Mouse (Mus musculus) B cell, adult 2 months (primary cell): ENCODE results near the gene Opa1.
A peak's percentile ranks its signal among the peaks of the same experiment; 100 is the strongest.

ENCODE experiments used
- DNase-seq, 2 experiments: peaks; one replicate each; pipeline ENCODE4 v3.0.0; 2022

Gene Opa1

GRCm38 (mm10) chr16:29656901-29657300, 77.8 kb downstream of the Opa1 start:
- DNase-seq, result no peak

- DNase-seq, result peak; percentile 26 to 33
Observed at GRCm38 (mm10) chr16:29657650-29658548, 78.8 kb downstream of the Opa1 start.

DNA sequence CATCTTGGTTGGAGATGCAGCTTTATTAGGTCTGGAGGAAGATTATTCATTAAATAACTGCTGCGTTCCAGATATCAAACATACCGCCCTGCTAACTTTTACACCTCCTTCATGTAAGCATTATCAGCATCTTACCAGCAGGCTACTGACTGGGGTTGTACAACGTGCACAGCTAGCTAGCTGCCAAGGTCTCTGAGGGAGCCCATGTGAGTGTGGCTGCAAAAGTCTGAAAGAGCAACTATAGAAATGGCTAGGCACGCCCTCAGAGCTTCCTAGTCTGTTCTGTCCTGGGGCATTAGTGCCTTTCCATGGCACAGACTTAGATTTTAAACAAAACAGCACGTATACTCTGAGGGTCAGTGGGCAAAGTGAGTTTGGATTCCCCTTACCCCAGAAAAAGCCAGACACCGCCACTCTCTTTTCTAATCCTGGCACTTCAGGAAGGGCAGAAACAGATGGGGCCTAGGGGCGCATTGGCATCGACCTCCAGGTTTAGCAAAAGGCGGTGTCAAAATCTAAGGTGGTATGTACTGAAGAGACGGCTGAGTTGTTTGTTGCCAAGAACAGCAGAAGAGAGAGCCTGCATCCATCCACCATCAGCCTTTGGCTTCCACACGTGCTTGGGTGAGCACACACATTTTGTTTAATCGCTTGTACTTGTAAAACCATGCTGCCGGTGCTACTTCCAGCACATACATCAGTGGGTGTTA, 80.1 kb downstream of the Opa1 start:
- DNase-seq, result no peak

- DNase-seq, result no peak
Observed at GRCm38 (mm10) chr16:29663042-29663758, 84.1 kb downstream of the Opa1 start.

GRCm38 (mm10) chr16:29664392-29664791, 85.3 kb downstream of the Opa1 start:
- no peak for DNase-seq

GRCm38 (mm10) chr16:29666991-29667701, 88.0 kb downstream of the Opa1 start:
- no peak for DNase-seq

GRCm38 (mm10) chr16:29667702-29668061, 88.5 kb downstream of the Opa1 start:
- DNase-seq, result no peak

DNA sequence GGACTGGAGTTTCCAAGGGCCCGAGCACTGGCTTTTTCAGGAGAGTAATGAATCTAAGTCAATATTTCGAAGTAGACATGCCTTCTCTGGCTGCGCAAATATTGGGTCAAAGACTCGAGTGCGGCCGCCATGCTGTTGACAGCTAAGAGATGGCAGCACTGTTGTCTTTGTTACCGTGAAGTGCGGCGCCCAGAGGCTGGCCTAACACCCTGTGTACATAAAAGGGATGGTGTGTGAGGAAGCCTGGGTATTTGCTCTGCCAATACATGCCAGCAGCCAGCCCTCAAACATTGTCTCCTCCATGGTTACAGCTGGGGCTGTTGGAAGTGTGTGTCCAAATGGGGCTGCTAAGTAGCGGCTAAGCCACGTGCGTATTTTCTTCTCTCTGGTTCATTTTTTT, 89.3 kb downstream of the Opa1 start:
- DNase-seq, result no peak

DNA sequence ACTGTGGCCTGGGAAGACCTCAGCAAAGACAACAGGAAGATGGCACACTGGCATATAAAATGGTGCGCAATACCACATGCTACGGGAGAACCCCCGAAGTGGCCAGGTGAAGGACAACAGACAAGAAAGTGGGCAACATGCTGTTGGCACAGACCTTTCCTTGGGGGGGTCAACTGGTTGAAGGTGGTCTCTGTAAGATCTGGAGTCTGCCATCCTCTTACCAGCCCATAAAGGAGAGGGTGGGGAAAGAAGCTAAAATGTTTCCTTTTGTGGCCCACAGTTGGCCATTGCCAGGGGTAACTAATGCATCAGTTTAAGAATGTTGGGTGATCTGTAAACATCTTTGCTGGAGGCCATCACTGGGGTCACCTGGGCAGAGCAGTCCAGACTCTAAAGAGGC, 91.7 kb downstream of the Opa1 start:
- no peak for DNase-seq

- no peak for DNase-seq
Observed at GRCm38 (mm10) chr16:29673230-29673629, 94.1 kb downstream of the Opa1 start.

DNA sequence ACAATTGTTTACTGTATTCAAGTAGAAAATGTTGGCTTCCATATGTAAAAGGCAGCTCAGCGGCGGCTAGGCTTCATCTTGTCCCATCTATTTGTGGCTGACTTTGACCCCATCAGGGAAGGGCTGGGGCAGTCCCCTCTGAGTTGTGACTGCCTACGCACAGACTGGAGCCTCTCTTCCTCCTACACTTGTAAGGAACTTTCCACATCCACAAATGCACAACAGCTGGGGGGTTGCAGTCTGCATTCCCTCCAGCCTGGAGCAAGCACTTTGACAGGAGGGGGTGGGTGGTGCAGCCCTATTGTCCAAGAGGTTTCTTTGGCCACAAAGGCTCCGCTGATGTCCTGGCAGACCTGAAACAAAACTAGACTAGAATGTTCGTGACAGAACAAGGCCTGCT, 100.5 kb downstream of the Opa1 start:
- DNase-seq, result no peak

GRCm38 (mm10) chr16:29680548-29681175, 101.5 kb downstream of the Opa1 start:
- no peak for DNase-seq

DNA sequence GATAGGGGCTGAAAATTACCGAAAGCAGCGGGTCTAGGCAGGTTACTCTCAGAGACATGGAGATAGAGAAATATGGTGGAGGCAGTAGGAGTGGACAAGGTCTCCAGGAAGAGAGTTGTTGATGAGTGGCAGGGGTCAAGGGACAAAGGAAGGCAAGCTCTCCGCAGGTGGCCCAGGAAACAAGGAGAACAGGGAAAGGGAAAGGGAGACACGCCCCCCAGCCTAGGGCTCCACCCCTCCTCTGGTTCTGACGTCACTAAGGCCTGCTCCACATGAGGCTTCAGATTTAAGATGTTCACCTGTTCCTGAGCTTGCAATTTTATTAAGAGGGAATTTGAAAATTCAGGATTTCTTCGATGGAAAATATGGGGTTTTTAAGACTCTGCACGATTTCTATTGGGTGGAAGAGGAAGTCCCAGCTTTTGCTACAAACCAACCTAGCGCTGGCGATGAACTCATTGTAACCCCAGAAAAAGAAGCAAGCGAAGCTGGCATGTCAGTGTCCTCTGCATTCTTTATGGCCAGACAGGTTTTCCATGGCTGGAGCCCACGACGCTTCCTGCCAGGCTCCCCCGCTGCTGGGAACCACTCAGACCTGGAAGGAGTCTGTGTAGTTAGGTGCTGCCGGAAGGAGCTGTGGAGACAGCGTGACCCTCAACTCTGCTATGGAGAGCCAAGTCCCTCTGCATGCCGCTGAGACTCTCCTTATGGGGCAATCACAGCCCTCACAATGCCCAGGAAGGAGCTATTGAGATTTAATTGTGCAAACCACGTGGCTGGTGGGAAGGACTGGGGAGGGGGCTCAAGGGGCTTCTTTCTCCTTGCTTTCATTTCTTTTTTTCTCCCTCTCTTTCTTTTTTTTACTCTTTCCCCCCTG, 103.7 kb downstream of the Opa1 start:
- DNase-seq, result no peak

- no peak for DNase-seq
Observed at GRCm38 (mm10) chr16:29683563-29683962, 104.4 kb downstream of the Opa1 start.

- no peak for DNase-seq
Observed at GRCm38 (mm10) chr16:29684111-29684510, 105.0 kb downstream of the Opa1 start.

- no peak for DNase-seq
Observed at GRCm38 (mm10) chr16:29684641-29685040, 105.5 kb downstream of the Opa1 start.

DNA sequence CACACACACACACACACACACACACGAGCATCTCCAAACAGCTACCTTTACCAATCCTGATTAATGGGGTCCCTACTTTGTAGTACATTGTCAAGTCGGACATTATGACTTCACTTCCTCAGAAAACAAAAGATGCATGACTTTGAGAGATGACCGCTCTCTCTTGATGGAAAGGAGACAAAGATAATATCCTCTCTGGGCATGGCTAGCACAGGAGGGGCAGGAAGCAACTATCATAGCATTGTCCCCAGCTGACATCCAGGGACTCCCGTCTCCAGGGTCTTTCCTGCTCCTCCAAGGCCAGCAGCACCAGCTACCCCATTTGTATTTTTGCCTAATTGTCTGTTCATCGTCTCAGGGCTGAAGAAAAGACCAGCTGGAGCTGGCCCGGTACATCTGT, 107.0 kb downstream of the Opa1 start:
- no peak for DNase-seq

DNA sequence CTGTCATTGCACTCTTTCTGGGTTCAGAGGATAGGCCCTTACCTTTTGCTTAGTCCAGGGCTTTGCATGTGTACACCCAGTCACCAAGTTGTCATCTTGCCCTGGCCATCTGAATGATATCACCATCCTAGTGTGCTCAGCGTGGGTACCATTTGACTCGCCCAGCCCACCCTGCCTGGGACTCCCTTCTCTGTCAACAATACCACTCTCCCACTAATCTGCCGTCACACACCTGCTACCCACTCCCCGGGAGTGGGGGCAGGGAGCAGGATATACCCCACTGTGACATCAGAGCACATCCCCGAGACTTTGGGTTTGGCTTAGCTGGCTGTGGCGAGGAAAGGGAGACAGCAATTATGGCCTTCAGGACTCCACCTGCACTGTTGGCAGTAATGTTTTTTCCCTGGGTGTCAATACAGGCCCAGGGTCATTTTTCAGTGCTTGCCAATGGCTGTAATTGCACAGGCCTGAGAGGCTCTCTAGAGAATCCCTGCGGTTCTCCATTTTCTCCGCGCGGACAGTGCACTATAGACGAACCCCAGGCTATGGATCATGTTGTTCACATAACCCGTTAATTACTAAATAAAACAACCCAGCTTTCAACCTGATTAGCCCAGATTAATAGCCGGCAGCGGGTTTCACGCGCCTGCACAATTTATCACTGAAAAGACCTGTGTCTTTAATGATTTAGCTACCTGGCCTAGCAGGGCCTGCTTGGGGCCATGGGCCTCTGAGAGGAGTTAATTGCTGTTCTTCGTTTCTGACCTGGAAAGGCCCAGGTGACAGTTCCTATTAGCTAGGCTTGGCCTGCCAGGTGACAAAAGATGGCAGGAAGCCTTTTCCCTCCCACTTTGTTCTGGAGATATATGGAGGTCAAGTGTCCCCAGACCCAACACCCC, 109.1 kb downstream of the Opa1 start:
- no peak for DNase-seq

GRCm38 (mm10) chr16:29689187-29689819, 110.2 kb downstream of the Opa1 start:
- DNase-seq, result peak; percentile 11 to 16
